Mouse (Mus musculus) limb, embryonic 14.5 days (tissue): Measurements from ENCODE around the gene Tnfrsf4. TPM values are rescaled to one million over a fixed set of nuclear protein-coding genes. Genes with fewer than 3 reads are reported as not detected.

Experiments used
- ATAC-seq: fragments of 200-750 bp; cut with Nextera tagmentation; 2 replicates; pipeline ENCODE4 v1.8.0; 2017; ENCODE audit warnings: low read depth, moderate number of reproducible peaks, moderate TSS enrichment; ENCODE audit not compliant: low FRiP score
- DNase-seq: peaks from one replicate; pipeline ENCODE4 v3.0.0-alpha.2; 2015; ENCODE audit warnings: low spot score
- H3K27ac ChIP-seq: fragments of 300-500 bp; sonication (generic); replicated peaks from 2 replicates; pipeline ENCODE4 v1.5.1; 2014; ENCODE audit warnings: low read depth, mild to moderate bottlenecking, low read length, moderate library complexity, mixed read lengths
- H3K27me3 ChIP-seq: fragments of 300-500 bp; sonication (generic); 2 replicates; pipeline ENCODE4 v1.6.1; 2014; ENCODE audit warnings: low read length, mixed read lengths; ENCODE audit not compliant: control insufficient read depth, insufficient read depth
- H3K36me3 ChIP-seq: fragments of 300-500 bp; sonication (generic); 2 replicates; pipeline ENCODE4 v1.6.1; 2014; ENCODE audit warnings: mild to moderate bottlenecking, low read length, moderate library complexity, mixed read lengths; ENCODE audit not compliant: control insufficient read depth, insufficient read depth
- H3K4me1 ChIP-seq: fragments of 300-500 bp; sonication (generic); 2 replicates; pipeline ENCODE4 v1.6.1; 2014; ENCODE audit warnings: antibody characterized with exemption, low read length, mixed read lengths; ENCODE audit not compliant: control insufficient read depth, insufficient read depth
- H3K4me2 ChIP-seq: fragments of 300-500 bp; sonication (generic); replicated peaks from 2 replicates; pipeline ENCODE4 v1.6.1; 2014; ENCODE audit warnings: low read depth, mild to moderate bottlenecking, low read length, moderate library complexity; ENCODE audit not compliant: severe bottlenecking
- H3K4me3 ChIP-seq: fragments of 300-500 bp; sonication (generic); replicated peaks from 2 replicates; pipeline ENCODE4 v1.5.1; 2014; ENCODE audit warnings: low read length
- H3K9ac ChIP-seq: fragments of 300-500 bp; sonication (generic); 2 replicates; pipeline ENCODE4 v1.6.1; 2014; ENCODE audit warnings: mild to moderate bottlenecking, low read depth, low read length, moderate library complexity; ENCODE audit not compliant: severe bottlenecking
- H3K9me3 ChIP-seq: fragments of 300-500 bp; sonication (generic); 2 replicates; pipeline ENCODE4 v1.6.1; 2016; ENCODE audit warnings: low read length; ENCODE audit not compliant: control insufficient read depth
- POLR2A ChIP-seq: fragments of 200-500 bp; IDR thresholded peaks from 2 replicates; pipeline ENCODE4 v1.8.0; 2012; ENCODE audit warnings: inconsistent platforms, mild to moderate bottlenecking, moderate library complexity, borderline replicate concordance; ENCODE audit not compliant: insufficient read depth, insufficient read length; ENCODE audit errors: extremely low read depth
- WGBS: fragments of 180-500 bp; shearing (Covaris S2); extraction: QIAGEN DNeasy Blood & Tissue Kit; methylation state at CpG from one replicate; pipeline ENCODE4 v1.1.7; 2014; 5-methylcytosine and 5-hydroxymethylcytosine counted together
- polyA plus RNA-seq, 2 experiments: library from polyadenylated mRNA; depleted of rRNA in 1 of 2; stranded (reverse) in 1 of 2; unstranded in 1 of 2; fragments of >200 nt; fragmentation: Nextera tagmentation in 1 of 2; extraction: Ambion mirVana in 1 of 2; gene quantifications; 2 replicates each; pipeline versions ENCODE4 v1.2.1 to v1.2.3; 2012 to 2014

The Tnfrsf4 gene
- polyA plus RNA-seq, 2 experiments = 0.58 to 4.8 TPM

- TF ChIP-seq POLR2A = peak; percentile 81; the same call in 1 of the 2 replicates
- H3K4me1 ChIP-seq = peaks cover 19% of the 10 kb centered on the region
Observed at GRCm38 (mm10) chr4:155992241-155992905, 21.3 kb upstream of the Tnfrsf4 start, which contains the start of the genes B3galt6 and Sdf4. TSS of gene B3galt6 (minus strand) at chr4:155992649. TSS of gene Sdf4 (plus strand) at chr4:155992872.

GRCm38 (mm10) chr4:155992906-155993547, 20.6 kb upstream of the Tnfrsf4 start:
- no peaks in the 10 kb centered on the region for H3K27me3 ChIP-seq
- peak overlapping the region; percentile 88 for H3K9ac ChIP-seq
- peak; percentile 89 for ATAC-seq
- peak overlapping the region; percentile 88 for H3K4me3 ChIP-seq
- peak overlapping the region; percentile 59 for H3K4me2 ChIP-seq
- TF ChIP-seq POLR2A = peak; percentile 53; the same call in 1 of the 2 replicates
- peaks cover 19% of the 10 kb centered on the region for H3K4me1 ChIP-seq
- no peaks in the 10 kb centered on the region for H3K9me3 ChIP-seq
- H3K27ac ChIP-seq = peak overlapping the region; percentile 86
- WGBS = under 1% methylated on average over 70 of the region's 70 CpGs
- peak; percentile 98 for DNase-seq
- peaks cover 23% of the 10 kb centered on the region for H3K36me3 ChIP-seq

More at GRCm38 (mm10) chr4:155992241-155992905, 21.3 kb upstream of the Tnfrsf4 start, which contains the start of the genes B3galt6 and Sdf4:
- Histone ChIP-seq H3K4me2 (peak within 1 kb of the TSS; percentile 98), H3K36me3 (peaks cover 16% of the 10 kb centered on the region), H3K27ac (peak within 1 kb of the TSS; percentile 95), H3K27me3 (no peaks in the 10 kb centered on the region), H3K9me3 (no peaks in the 10 kb centered on the region), H3K9ac (peak within 1 kb of the TSS; percentile 88), H3K4me3 (peak within 1 kb of the TSS; percentile 88)
- DNase-seq (peak; percentile 67), ATAC-seq (peak; percentile 80)
- 1% methylated on average over 73 of the region's 99 CpGs for WGBS

- no peaks in the 10 kb centered on the region for H3K9me3 ChIP-seq
- DNase-seq (no peak), ATAC-seq (no peak)
- H3K27ac ChIP-seq = peak overlapping the region; percentile 86
- peak overlapping the region; percentile 88 for H3K9ac ChIP-seq
- no peaks in the 10 kb centered on the region for H3K27me3 ChIP-seq
- H3K4me3 ChIP-seq = peak overlapping the region; percentile 88
- peaks cover 19% of the 10 kb centered on the region for H3K4me1 ChIP-seq
- H3K36me3 ChIP-seq = peaks cover 28% of the 10 kb centered on the region
- 4% methylated on average over 15 of the region's 15 CpGs for WGBS
- TF ChIP-seq POLR2A = no peak
- peak overlapping the region; percentile 59 for H3K4me2 ChIP-seq
Observed at GRCm38 (mm10) chr4:155993606-155994005, 20.0 kb upstream of the Tnfrsf4 start.

- 89% methylated on average over 3 of the region's 3 CpGs for WGBS
- DNase-seq = no peak
- no peaks in the 10 kb centered on the region for H3K27me3 ChIP-seq
- no peak overlapping the region for H3K9ac ChIP-seq
- no peak overlapping the region for H3K4me3 ChIP-seq
- no peak overlapping the region for H3K4me2 ChIP-seq
- no peak for ATAC-seq
- no peaks in the 10 kb centered on the region for H3K9me3 ChIP-seq
- H3K36me3 ChIP-seq = peaks cover 90% of the 10 kb centered on the region
- no peaks in the 10 kb centered on the region for H3K4me1 ChIP-seq
- no peak for TF ChIP-seq POLR2A
- no peak overlapping the region for H3K27ac ChIP-seq
Observed at GRCm38 (mm10) chr4:156004109-156004508, 9.5 kb upstream of the Tnfrsf4 start.

GRCm38 (mm10) chr4:156008369-156008768, 5.3 kb upstream of the Tnfrsf4 start:
- no peak overlapping the region for H3K4me2 ChIP-seq
- no peak for DNase-seq
- peaks cover 91% of the 10 kb centered on the region for H3K36me3 ChIP-seq
- no peaks in the 10 kb centered on the region for H3K9me3 ChIP-seq
- H3K9ac ChIP-seq = no peak overlapping the region
- H3K27me3 ChIP-seq = no peaks in the 10 kb centered on the region
- TF ChIP-seq POLR2A = no peak
- no peak overlapping the region for H3K4me3 ChIP-seq
- WGBS = 92% methylated on average over 4 of the region's 4 CpGs
- H3K27ac ChIP-seq = no peak overlapping the region
- H3K4me1 ChIP-seq = no peaks in the 10 kb centered on the region
- ATAC-seq = no peak
